ENCODE assay signal across 14 mouse cellular contexts in the genomic region with DNA sequence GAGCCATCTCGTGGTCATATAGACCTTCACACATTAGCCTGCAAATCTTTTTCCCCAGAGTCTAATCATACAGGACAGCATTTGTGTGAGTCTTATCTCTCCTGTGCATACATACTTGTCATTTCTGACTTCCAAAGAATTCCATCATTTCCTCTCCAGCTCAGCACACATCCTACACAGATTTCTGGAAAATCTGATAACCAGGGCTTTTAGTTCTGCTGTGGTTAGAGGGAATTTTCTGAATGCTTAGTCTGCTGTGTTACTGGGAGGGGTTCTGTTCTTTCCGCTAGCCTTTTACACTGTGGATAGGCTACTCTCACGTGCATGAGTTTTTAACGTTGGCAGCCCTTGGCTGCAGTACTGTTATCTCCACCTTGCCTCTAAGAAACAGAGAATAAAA.
"Had no signal": no experiment of that assay in that cellular context is flagged by ENCODE, and none has a peak within 500 bp of the region (broad histone marks: within the 10 kb centered on the region; RNA-seq: fewer than 3 reads in every experiment).

No protein-coding gene starts in this region.

- H3K9me3 ChIP-seq: kidney, embryonic 15.5 days; limb, embryonic 15.5 days; liver, embryonic 12.5 days; lung, embryonic 15.5 days; midbrain, embryonic 12.5 days; neural tube, embryonic 13.5 days; stomach, embryonic 15.5 days had no signal

- H3K4me1 ChIP-seq: kidney, embryonic 15.5 days; limb, embryonic 15.5 days; lung, embryonic 15.5 days; midbrain, embryonic 12.5 days; neural tube, embryonic 13.5 days; stomach, embryonic 15.5 days had no signal

- H3K9ac ChIP-seq: kidney, embryonic 15.5 days; limb, embryonic 15.5 days; liver, embryonic 12.5 days; lung, embryonic 15.5 days; midbrain, embryonic 12.5 days; neural tube, embryonic 13.5 days; stomach, embryonic 15.5 days had no signal

- DNase-seq: kidney, postnatal 36 days; layer of hippocampus, adult 9-11 months; layer of hippocampus, postnatal 36 days; right cerebral cortex, postnatal 14 days; thymus, adult 2 months; thymus, postnatal 36 days had no signal

- H3K27ac ChIP-seq: kidney, embryonic 15.5 days; limb, embryonic 15.5 days; liver, embryonic 12.5 days; lung, embryonic 15.5 days; midbrain, embryonic 12.5 days; neural tube, embryonic 13.5 days; stomach, embryonic 15.5 days had no signal

- ATAC-seq: liver, embryonic 12.5 days; midbrain, embryonic 16.5 days had no signal

- H3K4me2 ChIP-seq: kidney, embryonic 15.5 days; limb, embryonic 15.5 days; liver, embryonic 12.5 days; lung, embryonic 15.5 days; midbrain, embryonic 12.5 days; neural tube, embryonic 13.5 days; stomach, embryonic 15.5 days had no signal

- H3K36me3 ChIP-seq: kidney, embryonic 15.5 days; limb, embryonic 15.5 days; liver, embryonic 12.5 days; lung, embryonic 15.5 days; midbrain, embryonic 12.5 days; stomach, embryonic 15.5 days had no signal

- H3K27me3 ChIP-seq: kidney, embryonic 15.5 days; limb, embryonic 15.5 days; liver, embryonic 12.5 days; lung, embryonic 15.5 days; midbrain, embryonic 12.5 days; neural tube, embryonic 13.5 days; stomach, embryonic 15.5 days had no signal

- H3K4me3 ChIP-seq: kidney, embryonic 15.5 days; limb, embryonic 15.5 days; liver, embryonic 12.5 days; lung, embryonic 15.5 days; midbrain, embryonic 12.5 days; neural tube, embryonic 13.5 days; stomach, embryonic 15.5 days had no signal
